Comparison of ENCODE assay signal across 27 mouse cellular contexts in genomic region chr8:45258421-45258820, GRCm38 (mm10). TPM values are rescaled to one million over a fixed set of nuclear protein-coding genes. Genes with fewer than 3 reads are reported as not detected.
"Had no signal": no experiment of that assay in that cellular context is flagged by ENCODE, and none has a peak within 500 bp of the region (broad histone marks: within the 10 kb centered on the region; RNA-seq: fewer than 3 reads in every experiment).

No protein-coding gene starts in this region.

- H3K4me3 ChIP-seq: megakaryocyte, embryonic 14.5 days; midbrain, embryonic 13.5 days; midbrain, embryonic 15.5 days; neural tube, embryonic 13.5 days; neural tube, embryonic 15.5 days had no signal

- H3K27me3 ChIP-seq: megakaryocyte, embryonic 14.5 days; midbrain, embryonic 13.5 days; midbrain, embryonic 15.5 days; neural tube, embryonic 13.5 days; neural tube, embryonic 15.5 days had no signal

- H3K9me3 ChIP-seq: midbrain, embryonic 13.5 days; midbrain, embryonic 15.5 days; neural tube, embryonic 13.5 days; neural tube, embryonic 15.5 days had no signal

- H3K4me1 ChIP-seq: megakaryocyte, embryonic 14.5 days; midbrain, embryonic 13.5 days; midbrain, embryonic 15.5 days; neural tube, embryonic 13.5 days; neural tube, embryonic 15.5 days had no signal

- H3K36me3 ChIP-seq: midbrain, embryonic 13.5 days; midbrain, embryonic 15.5 days; neural tube, embryonic 13.5 days; neural tube, embryonic 15.5 days had no signal

- DNase-seq: lung, adult 18-20 months; lung, embryonic 14.5 days; lung, postnatal 14 days; lung, postnatal 36 days; retina, postnatal 1 day; right cerebral cortex, adult 18-20 months; right cerebral cortex, postnatal 25 days; right cerebral cortex, postnatal 4 days; spleen, adult 18-20 months; thymus, adult 18-20 months; thymus, postnatal 25 days; thymus, postnatal 4 days had no signal

- H3K9ac ChIP-seq: lung, embryonic 14.5 days; midbrain, embryonic 13.5 days; midbrain, embryonic 15.5 days; neural tube, embryonic 13.5 days; neural tube, embryonic 15.5 days had no signal

- H3K27ac ChIP-seq: macrophage; midbrain, embryonic 13.5 days; midbrain, embryonic 15.5 days; neural tube, embryonic 13.5 days; neural tube, embryonic 15.5 days had no signal

- H3K4me2 ChIP-seq: lung, embryonic 14.5 days; midbrain, embryonic 11.5 days; midbrain, embryonic 13.5 days; midbrain, embryonic 15.5 days; neural tube, embryonic 13.5 days; neural tube, embryonic 15.5 days had no signal

- ATAC-seq: midbrain, embryonic 13.5 days; midbrain, embryonic 15.5 days had no signal

RNA-seq across cellular contexts. Expression of gene F11, which starts 3.4 kb away (rescaled TPM):
- total RNA-seq: megakaryocyte progenitor cell, adult 5-6 weeks; midbrain, postnatal 0 days; monocyte, adult 5-6 weeks had no signal
- polyA plus RNA-seq: lung, embryonic 14.5 days; macrophage; midbrain, embryonic 11.5 days; midbrain, embryonic 15.5 days; midbrain, postnatal 0 days; neural tube, embryonic 11.5 days; neural tube, embryonic 13.5 days; neural tube, embryonic 15.5 days; small intestine, adult 2 months; stomach, embryonic 14.5 days; urinary bladder, adult 2 months had no signal

RNA-seq across cellular contexts. Expression of gene Klkb1, which starts 36.2 kb away (rescaled TPM):
- total RNA-seq: megakaryocyte progenitor cell, adult 5-6 weeks had no signal
- polyA plus RNA-seq: lung, embryonic 14.5 days; midbrain, embryonic 11.5 days; midbrain, embryonic 13.5 days; neural tube, embryonic 11.5 days; neural tube, embryonic 13.5 days; stomach, embryonic 14.5 days had no signal

RNA-seq across cellular contexts. Expression of gene Gm45753, which starts 49.8 kb away (rescaled TPM):
- total RNA-seq: megakaryocyte progenitor cell, adult 5-6 weeks; midbrain, postnatal 0 days; monocyte, adult 5-6 weeks had no signal
- polyA plus RNA-seq: lung, embryonic 14.5 days; lung, embryonic 16.5 days; midbrain, embryonic 13.5 days; midbrain, embryonic 15.5 days; midbrain, postnatal 0 days; neural tube, embryonic 11.5 days; neural tube, embryonic 13.5 days; neural tube, embryonic 15.5 days; small intestine, adult 2 months; stomach, embryonic 14.5 days; urinary bladder, adult 2 months had no signal
